Mouse (Mus musculus) ovary, postnatal 10 days (tissue): ENCODE measurements around the gene Ms4a6b.
"Not testable (repeated sequence)": the region's sequence is repeated elsewhere in the genome, so short reads cannot be mapped to it uniquely, and the experiment has no call there.

Experiments used
- DNase-seq: peaks from one replicate; pipeline ENCODE4 v3.0.0; 2022; ENCODE audit warnings: low spot score

The Ms4a6b gene

DNA sequence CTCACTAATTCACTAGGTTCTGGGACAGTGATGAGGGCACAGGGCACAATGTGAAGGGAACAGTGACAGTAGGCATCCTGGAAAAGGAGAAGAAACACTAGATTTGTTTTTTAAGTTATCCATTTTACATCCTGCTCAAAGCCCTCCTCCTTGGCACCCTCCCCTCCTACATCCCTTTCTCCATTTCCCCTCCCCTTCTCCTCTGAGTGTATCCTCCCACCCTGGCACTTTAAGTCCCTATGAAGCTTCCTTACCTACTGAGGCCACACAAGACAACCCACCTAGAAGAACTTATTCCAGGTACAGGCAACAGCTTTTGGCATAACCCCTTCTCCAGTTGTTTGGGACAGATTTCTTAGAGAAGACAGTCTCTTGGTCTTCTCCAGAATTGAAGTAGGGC, at the start of gene Ms4a6b:
TSS of gene Ms4a6b (plus strand) at position 267 of the 400 bp plus-strand sequence.
- DNase-seq = no peak

DNA sequence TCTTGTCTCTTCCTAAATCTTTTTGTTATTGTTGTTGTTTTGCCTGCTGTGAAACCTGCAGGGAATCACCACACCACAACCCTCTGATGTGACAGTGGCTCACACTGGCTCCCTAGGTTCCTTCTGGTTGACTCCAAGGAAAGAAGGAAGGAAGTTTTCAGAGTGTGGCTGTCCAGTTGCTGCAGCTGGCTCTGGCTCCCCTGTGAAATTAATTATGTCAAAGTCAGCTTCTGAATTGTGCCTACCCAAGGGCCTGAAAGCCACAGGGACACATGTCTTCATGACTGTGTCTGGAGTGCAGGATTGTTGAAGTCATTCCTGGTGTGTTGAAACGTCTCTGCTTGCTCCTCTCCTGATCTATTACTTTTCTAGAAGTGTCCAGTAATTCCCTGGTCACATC, 48.0 kb upstream of the Ms4a6b start:
- DNase-seq = not testable (repeated sequence)

GRCm38 (mm10) chr19:11469215-11469614, 47.1 kb upstream of the Ms4a6b start, which contains the start of gene Ms4a6c:
Gene Ms4a6c (plus strand): TSS chr19:11469366.
- not testable (repeated sequence) for DNase-seq

DNA sequence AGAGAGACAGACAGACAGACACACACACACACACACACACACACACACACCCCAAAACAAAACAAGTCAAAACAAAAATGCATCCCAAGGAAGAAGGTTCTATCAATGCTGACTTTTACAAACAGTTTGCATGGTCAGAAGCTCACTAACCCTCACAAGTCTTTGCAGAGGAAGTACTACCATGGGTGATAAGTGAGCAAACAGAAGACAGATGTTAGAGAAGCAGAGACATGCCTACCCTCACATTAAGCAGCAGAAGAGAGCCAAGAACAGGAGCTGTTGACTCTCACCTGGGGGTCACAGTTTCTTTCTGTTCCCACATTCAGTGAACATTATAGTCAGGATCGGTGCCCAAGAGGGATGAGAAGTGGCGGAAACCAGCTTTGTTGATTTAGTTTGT, 36.6 kb upstream of the Ms4a6b start:
- no peak for DNase-seq

DNA sequence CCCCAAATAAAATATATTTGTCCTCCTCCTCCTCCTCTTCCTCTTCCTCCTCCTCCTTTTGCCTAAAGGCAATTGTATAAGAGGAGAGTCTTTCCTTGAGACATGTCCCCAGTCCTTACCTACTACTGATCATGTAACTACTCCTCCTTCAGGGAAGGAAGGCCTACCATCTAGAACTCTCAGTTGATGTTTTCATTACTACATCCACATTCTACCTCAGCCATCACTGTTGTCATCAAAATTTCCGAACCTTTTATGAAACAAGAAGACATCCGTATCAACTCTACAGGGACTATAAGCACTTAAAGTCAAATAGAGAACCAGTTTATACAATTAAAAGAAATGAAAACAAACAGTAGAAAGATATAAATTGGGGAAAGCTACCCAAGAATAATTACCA, 33.6 kb upstream of the Ms4a6b start:
- no peak for DNase-seq

DNA sequence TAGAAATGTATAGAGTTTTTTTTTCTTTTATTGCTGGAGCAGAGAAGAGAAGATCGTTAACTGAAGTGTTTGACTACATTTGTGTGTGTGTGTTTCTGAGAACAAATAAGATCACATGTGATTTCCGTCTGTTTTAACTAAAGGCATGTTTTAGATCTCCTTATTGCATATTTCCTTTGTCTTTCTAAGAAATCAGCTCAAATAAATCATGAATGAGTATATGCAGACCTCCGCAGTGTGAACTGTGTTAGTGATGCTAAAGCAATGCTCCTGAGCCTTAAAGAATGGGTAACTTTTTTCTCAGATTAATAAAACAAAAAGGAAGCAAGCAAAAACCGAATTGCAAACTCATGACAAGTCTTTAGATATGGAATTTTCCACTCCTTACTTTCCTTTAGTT, 32.4 kb upstream of the Ms4a6b start:
- DNase-seq = no peak

DNA sequence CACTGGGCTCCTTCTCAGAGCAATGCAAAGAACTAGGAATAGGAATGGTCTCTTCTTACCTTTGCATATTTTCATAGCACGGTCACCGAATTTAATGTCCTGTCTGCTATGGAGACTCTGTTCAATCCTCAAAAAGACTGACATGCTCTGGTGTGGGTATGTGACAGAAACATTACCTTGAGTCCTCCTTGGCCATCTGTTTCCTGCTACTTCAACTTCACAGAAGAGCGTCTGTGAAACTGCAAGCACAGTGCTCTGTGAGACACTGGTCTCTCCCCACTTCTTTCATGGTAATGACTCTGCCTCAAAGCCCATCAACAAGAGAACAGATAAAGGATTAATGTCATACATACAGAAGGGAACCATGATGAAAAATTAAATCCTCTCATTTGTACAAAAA, 31.9 kb upstream of the Ms4a6b start:
- no peak for DNase-seq

DNA sequence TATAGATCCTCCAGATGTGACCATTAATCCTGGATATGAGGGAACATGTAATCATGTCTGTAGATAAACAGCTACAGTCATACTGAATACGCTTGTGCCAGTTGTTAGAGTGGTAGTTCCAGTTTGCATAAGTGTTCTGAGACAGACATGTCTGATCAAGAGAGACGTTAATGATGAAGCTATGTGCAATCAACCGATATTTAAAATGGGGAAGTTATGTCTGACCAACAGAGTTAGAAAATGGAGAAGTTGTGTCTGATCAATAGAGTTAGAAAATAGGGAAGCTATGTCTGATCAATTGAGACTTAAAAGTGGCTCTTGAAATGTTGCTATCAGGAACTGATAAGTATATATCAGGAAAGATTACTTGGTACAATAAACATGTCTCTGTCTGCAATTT, 31.0 kb upstream of the Ms4a6b start:
- DNase-seq = no peak

DNA sequence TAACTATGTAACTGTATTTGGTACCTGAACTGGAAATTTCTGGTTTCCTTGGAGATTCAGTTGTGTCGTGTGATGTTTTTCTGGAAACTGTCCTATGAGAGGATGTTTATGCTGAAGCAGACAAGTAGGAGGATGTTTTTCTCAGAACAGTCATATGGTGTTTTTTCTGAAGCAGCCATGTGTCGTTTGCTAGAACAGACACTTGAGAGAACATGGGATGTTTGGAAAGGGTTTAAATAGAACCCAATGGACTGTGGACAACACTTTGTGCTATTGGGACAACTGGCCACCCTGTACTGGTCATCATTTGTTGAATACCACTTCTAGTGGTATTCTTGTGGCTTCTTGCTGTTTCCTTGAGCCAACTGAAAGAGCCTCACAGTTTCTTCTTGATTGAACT, 30.6 kb upstream of the Ms4a6b start, which contains the start of gene Gm8369:
TSS of gene Gm8369 (plus strand) at position 193 of the 400 bp plus-strand sequence.
- no peak for DNase-seq

DNA sequence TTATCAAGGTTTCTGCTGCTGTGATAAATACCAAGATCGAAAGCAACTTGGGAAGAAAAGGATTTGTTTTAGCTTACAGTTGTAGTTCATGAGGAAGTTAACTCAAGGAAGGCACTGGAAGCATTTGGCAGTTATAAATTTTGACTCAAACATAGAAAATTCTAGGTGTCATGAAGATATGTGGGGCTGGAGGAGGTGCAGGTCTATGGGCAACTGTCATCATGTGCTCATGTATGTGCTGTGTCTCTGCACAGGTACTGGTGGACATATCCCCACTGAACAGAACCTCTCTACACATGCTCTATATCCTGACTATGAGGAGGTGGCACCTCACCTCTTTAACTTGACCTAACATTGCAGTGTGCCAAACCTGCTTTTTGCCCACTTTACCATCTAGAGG, 29.7 kb upstream of the Ms4a6b start:
- DNase-seq = no peak

DNA sequence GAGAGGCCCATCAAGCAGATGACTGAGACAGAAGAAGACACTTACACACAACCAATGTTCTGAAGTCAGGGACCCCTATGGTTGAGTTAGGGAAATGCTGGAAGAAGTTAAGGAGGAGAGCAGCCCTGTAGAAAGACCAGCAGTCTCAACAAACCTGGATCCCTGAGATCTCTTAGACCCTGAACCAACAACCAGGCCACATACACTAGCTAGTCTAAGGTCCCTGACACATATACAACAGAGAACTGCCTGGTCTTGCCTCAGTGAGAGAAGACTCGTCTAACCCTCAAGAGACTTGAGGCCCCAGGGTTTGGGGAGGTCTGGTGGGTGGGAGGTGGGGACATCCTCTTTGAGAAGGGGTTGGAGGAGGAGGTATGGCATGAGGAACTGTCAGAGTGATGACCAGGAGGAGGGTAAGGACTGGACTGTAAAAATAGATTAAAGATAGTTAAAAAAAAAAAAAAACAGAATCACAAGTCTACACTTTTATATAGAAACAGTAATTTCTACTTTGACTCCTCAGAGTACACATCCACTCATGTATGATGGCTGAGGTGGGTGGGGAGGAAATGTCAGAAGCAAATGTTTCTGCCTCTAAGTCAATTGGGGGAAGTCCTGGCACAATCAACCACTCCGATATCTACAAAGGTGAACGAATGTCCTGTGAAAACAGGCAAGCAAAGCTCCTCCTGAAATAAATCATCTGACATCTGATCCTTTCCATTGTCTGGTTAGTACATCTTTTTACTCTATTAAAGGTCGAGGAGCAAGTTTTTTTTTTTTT, 24.7 kb upstream of the Ms4a6b start:
- DNase-seq = no peak

- DNase-seq = no peak
Observed at GRCm38 (mm10) chr19:11492671-11493070, 23.6 kb upstream of the Ms4a6b start.

DNA sequence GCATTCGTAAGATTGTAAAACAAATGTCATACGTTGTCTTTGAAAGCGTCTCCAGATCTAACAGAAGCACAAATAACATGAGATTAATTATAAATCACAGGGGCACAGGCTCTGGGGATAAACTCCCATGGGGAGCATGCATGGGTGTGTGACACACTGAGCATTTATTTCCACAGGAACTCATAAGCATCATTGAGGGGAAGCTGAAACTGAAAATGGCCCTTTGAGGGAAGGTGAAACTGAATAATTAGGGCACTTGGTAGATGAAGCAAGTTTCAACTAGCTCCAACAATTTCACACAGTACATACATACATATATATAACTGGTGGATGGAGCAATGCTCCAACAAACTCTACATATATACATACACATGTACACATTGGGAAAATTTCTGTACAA, 21.8 kb upstream of the Ms4a6b start:
- no peak for DNase-seq

- no peak for DNase-seq
Observed at GRCm38 (mm10) chr19:11496361-11496760, 20.0 kb upstream of the Ms4a6b start.

GRCm38 (mm10) chr19:11497300-11497699, 19.0 kb upstream of the Ms4a6b start:
- not testable (repeated sequence) for DNase-seq

DNA sequence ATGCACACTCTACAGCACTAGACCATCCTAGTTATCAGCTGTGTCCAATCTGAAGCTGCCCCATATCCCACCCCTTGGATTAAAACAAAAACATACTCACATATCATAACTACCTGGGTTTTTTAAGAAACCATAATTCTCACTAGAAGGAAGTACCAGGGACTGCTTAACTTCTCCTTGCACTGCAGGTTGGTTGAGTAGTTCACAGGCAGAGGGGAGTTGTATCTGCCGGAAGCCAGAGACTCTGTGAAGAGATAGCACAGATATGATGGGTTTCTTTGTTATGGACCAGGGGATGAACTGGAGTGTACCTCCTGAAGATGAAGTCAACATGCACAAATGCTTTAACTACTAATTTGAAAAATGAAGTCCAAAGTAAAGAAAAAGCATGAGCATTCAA, 15.5 kb upstream of the Ms4a6b start:
- no peak for DNase-seq

- DNase-seq = no peak
Observed at GRCm38 (mm10) chr19:11501326-11501725, 15.0 kb upstream of the Ms4a6b start.

- DNase-seq = no peak
Observed at GRCm38 (mm10) chr19:11504857-11505256, 11.5 kb upstream of the Ms4a6b start.

GRCm38 (mm10) chr19:11513458-11513857, 2.9 kb upstream of the Ms4a6b start:
- no peak for DNase-seq

DNA sequence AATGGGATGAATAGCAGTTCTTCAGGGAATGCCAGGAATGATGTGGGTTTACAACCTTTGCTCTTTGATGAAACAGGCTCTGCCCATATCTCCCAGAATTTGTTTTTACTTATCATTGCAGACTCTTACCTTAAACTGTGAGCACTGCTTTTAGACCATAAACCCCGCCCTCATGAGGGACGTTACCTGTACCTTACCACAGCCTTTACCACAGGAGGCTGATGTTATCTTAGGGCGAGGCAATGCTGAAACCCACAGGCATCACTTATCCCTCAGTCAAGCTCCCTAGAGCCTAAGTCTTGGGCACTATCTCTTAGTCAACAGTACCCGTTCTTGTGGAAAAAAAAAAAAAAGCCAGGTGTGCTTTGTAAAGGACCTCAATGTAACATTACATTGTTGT, 533 bp downstream of the Ms4a6b start:
- no peak for DNase-seq

DNA sequence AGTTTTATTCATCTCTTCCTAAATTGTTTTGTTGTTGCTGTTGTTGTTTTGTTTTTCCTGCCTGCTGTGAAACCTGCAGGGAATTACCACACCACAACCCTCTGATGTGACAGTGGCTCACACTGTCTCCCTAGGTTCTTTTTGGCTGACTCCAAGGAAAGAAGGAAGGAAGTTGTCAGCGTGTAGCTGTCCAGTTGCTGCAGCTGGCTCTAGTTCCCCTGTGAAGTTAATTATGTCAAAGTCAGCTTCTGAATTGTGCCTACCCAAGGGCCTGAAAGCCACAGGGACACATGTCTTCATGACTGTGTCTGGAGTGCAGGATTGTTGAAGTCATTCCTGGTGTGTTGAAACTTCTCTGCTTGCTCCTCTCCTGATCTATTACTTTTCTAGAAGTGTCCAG, 1.1 kb downstream of the Ms4a6b start:
- not testable (repeated sequence) for DNase-seq

- DNase-seq = not testable (repeated sequence)
Observed at GRCm38 (mm10) chr19:11518356-11518755, 2.0 kb downstream of the Ms4a6b start.

DNA sequence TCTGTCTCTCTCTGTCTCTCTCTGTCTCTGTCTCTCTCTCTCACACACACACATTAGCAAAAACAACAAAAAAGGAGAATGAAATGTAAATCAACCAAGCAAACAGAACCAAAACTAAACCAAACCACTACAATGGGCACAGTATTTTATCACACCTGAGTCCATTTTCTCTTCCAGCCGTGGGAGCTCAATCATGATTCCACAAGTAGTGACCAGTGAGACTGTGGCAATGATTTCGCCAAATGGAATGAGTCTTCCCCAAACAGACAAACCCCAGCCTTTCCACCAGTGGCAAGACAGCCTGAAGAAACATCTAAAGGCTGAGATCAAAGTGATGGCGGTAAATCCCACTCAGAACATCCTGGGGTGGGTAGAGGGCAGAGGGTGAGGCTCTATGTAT, 3.8 kb downstream of the Ms4a6b start:
- no peak for DNase-seq

DNA sequence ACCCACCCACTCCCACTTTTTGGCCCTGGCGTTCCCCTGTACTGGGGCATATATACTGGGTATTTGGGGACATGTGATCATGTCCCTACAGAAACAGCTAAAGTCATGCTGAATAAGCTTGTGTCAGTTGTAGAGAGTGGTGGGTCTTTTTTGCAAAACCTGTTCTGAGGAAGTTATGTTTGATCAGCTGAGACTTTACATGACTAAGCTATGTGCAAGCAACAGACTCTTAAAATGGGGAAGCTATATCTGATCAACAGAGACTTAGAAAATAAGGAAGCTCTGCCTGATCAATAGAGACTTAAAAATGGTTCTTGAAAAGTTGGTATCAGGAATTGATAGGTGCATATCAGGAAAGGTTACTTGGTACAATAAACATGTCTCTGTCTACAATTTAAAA, 17.1 kb downstream of the Ms4a6b start:
- DNase-seq = no peak
